Mouse (Mus musculus) intestine, postnatal 0 days (tissue): ENCODE measurements around the gene Syne3. TPM values are rescaled to one million over a fixed set of nuclear protein-coding genes. Genes with fewer than 3 reads are reported as not detected.

Source experiments
- ATAC-seq: fragments of 200-750 bp; cut with Nextera tagmentation; 2 replicates; pipeline ENCODE4 v1.8.0; 2017; ENCODE audit warnings: mild to moderate bottlenecking, moderate TSS enrichment, moderate library complexity
- H3K27ac ChIP-seq: fragments of 300-500 bp; sonication (generic); 2 replicates; pipeline ENCODE4 v1.5.1; 2014; ENCODE audit warnings: mild to moderate bottlenecking, low read depth, low read length, moderate library complexity
- H3K27me3 ChIP-seq: fragments of 300-500 bp; sonication (generic); replicated peaks from 2 replicates; pipeline ENCODE4 v1.6.1; 2014; ENCODE audit warnings: low read length, mixed read lengths; ENCODE audit not compliant: control insufficient read depth, insufficient read depth
- H3K36me3 ChIP-seq: fragments of 300-500 bp; sonication (generic); 2 replicates; pipeline ENCODE4 v1.6.1; 2014; ENCODE audit warnings: mild to moderate bottlenecking, moderate library complexity; ENCODE audit not compliant: control insufficient read depth, insufficient read depth
- H3K4me1 ChIP-seq: fragments of 300-500 bp; sonication (generic); replicated peaks from 2 replicates; pipeline ENCODE4 v1.6.1; 2014; ENCODE audit warnings: antibody characterized with exemption, low read length, mixed read lengths; ENCODE audit not compliant: control insufficient read depth, insufficient read depth
- H3K4me2 ChIP-seq: fragments of 300-500 bp; sonication (generic); replicated peaks from 2 replicates; pipeline ENCODE4 v1.6.1; 2014; ENCODE audit warnings: low read depth, mild to moderate bottlenecking, moderate library complexity
- H3K4me3 ChIP-seq: fragments of 300-500 bp; sonication (generic); 2 replicates; pipeline ENCODE4 v1.5.1; 2014; ENCODE audit warnings: low read depth, low read length
- H3K9ac ChIP-seq: fragments of 300-500 bp; sonication (generic); 2 replicates; pipeline ENCODE4 v1.6.1; 2014; ENCODE audit warnings: mild to moderate bottlenecking, low read depth, low read length
- H3K9me3 ChIP-seq: fragments of 300-500 bp; sonication (generic); 2 replicates; pipeline ENCODE4 v1.6.1; 2016; ENCODE audit warnings: mixed run types; ENCODE audit not compliant: control insufficient read depth
- CTCF ChIP-seq: sonication (generic); IDR thresholded peaks from 2 replicates; pipeline ENCODE4 v1.5.1; 2016; ENCODE audit warnings: low read depth, mild to moderate bottlenecking, control low read depth, antibody characterized with exemption, moderate library complexity
- WGBS: fragments of 180-500 bp; shearing (Covaris S2); extraction: QIAGEN DNeasy Blood & Tissue Kit; methylation state at CpG from one replicate; pipeline ENCODE4 v1.1.7; 2014; 5-methylcytosine and 5-hydroxymethylcytosine counted together
- polyA plus RNA-seq: library from polyadenylated mRNA; unstranded; fragments of >200 nt; fragmentation: Nextera tagmentation; extraction: Ambion mirVana; gene quantifications from 2 replicates; pipeline ENCODE4 v1.2.1, GENCODE M21; 2015

Gene Syne3
- polyA plus RNA-seq, 1 experiment from 2014 or later: 1.8 TPM

- H3K4me2 ChIP-seq: no peak overlapping the region
- no peak overlapping the region for H3K27ac ChIP-seq
- H3K4me1 ChIP-seq: no peaks in the 10 kb centered on the region
- 0 out of 2 replicates have a peak, but pooled peaks cover 6% of the 10 kb centered on the region for H3K27me3 ChIP-seq
- WGBS: 45% methylated on average over 16 of the region's 16 CpGs
- H3K4me3 ChIP-seq: no peak overlapping the region
- 0 out of 2 replicates have a peak, but pooled peaks have one; percentile 12 for ATAC-seq
- TF ChIP-seq CTCF: no peak
- H3K9ac ChIP-seq: no peak overlapping the region
- no peaks in the 10 kb centered on the region for H3K36me3 ChIP-seq
- no peaks in the 10 kb centered on the region for H3K9me3 ChIP-seq
Observed at GRCm38 (mm10) chr12:104896640-104897039, 113.0 kb downstream of the Syne3 start.

DNA sequence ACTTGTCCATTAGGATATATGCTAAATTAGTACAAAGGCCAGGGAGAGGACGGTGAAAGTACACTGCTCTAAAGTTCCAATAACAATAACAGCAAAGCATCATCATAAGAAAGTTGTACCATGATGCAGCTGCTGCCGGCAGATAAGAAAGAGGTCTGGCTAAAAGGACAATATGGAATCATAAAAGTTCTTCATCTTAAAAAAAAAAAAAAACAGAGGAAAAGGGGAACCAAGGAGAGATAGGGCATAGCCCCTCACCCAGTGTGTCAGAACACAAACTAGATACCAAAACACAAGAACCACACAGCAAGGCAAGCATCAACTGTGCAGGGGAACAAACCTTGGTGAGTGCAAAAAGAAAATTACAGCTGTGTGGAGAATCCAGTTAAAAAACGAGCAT, 117.4 kb downstream of the Syne3 start:
- Histone ChIP-seq H3K36me3 (no peaks in the 10 kb centered on the region), H3K9me3 (no peaks in the 10 kb centered on the region), H3K4me2 (no peak overlapping the region), H3K27me3 (peaks cover 6% of the 10 kb centered on the region; the same call in 1 of the 2 replicates), H3K9ac (no peak overlapping the region), H3K4me3 (no peak overlapping the region), H3K4me1 (no peaks in the 10 kb centered on the region), H3K27ac (no peak overlapping the region)
- TF ChIP-seq CTCF: no peak
- WGBS: 94% methylated on average over 3 of the region's 3 CpGs
- ATAC-seq: no peak

- Histone ChIP-seq H3K4me3 (no peak overlapping the region), H3K4me2 (no peak overlapping the region), H3K27ac (no peak overlapping the region), H3K27me3 (peaks cover 6% of the 10 kb centered on the region; the same call in 1 of the 2 replicates), H3K4me1 (no peaks in the 10 kb centered on the region), H3K9me3 (no peaks in the 10 kb centered on the region), H3K36me3 (no peaks in the 10 kb centered on the region), H3K9ac (no peak overlapping the region)
- WGBS: 82% methylated on average over 8 of the region's 8 CpGs
- TF ChIP-seq CTCF: no peak
- no peak for ATAC-seq
Observed at GRCm38 (mm10) chr12:104890066-104890465, 119.5 kb downstream of the Syne3 start.

DNA sequence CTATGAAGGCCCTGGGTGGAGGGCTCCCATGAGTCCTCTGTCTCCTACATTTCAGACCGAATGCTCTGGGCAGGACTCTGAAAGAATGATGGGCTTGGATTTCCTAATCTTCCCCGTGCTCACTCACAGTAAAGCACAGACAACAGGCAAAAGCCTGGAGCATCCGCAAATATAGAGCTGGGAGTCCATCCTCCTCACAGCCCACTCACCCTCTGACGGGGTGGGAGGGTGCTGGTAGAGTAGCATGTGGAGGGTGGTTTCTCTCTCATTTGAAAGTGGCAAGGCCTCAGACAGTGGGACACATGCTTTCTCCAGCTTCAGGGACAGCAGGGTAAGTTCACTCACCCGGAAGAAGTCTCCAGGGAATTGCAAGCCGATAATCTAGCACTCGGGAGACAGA, 123.5 kb downstream of the Syne3 start:
- H3K36me3 ChIP-seq: no peaks in the 10 kb centered on the region
- H3K27me3 ChIP-seq: no peaks in the 10 kb centered on the region; the same call in 1 of the 2 replicates
- no peak overlapping the region for H3K27ac ChIP-seq
- TF ChIP-seq CTCF: no peak
- H3K9ac ChIP-seq: no peak overlapping the region
- WGBS: 88% methylated on average over 7 of the region's 7 CpGs
- ATAC-seq: no peak
- H3K4me3 ChIP-seq: no peak overlapping the region
- no peak overlapping the region for H3K4me2 ChIP-seq
- peaks cover 6% of the 10 kb centered on the region; the same call in 1 of the 2 replicates for H3K4me1 ChIP-seq
- H3K9me3 ChIP-seq: no peaks in the 10 kb centered on the region

DNA sequence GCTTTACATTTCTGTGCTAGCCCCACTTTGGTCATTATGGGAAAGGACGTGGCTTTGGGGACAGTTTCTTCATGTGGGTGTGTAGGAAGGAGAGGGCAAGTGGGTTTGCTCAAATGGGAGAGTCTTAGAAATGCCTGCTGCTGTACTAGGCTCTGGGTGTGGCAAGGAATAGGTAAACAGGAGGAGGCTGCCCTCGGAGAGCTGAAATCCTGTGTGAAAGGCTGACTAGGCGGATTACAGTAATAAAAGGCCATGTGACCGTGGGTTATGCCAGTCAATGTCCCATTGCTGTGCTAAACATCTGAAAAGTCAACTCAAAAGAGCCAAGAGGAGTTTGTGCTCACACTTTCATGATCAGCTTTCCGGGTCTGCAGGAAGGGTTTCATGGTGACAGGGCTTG, 127.1 kb downstream of the Syne3 start:
- H3K27me3 ChIP-seq: no peaks in the 10 kb centered on the region
- WGBS: 32% methylated on average over 5 of the region's 5 CpGs
- H3K36me3 ChIP-seq: no peaks in the 10 kb centered on the region
- no peaks in the 10 kb centered on the region for H3K9me3 ChIP-seq
- peak overlapping the region; percentile 97 for H3K27ac ChIP-seq
- H3K4me1 ChIP-seq: peaks cover 6% of the 10 kb centered on the region; the same call in 1 of the 2 replicates
- H3K9ac ChIP-seq: peak overlapping the region; percentile 34; the same call in 1 of the 2 replicates
- H3K4me2 ChIP-seq: peak overlapping the region; percentile 30; the same call in 1 of the 2 replicates
- no peak for TF ChIP-seq CTCF
- no peak overlapping the region for H3K4me3 ChIP-seq
- peak; percentile 81 for ATAC-seq

DNA sequence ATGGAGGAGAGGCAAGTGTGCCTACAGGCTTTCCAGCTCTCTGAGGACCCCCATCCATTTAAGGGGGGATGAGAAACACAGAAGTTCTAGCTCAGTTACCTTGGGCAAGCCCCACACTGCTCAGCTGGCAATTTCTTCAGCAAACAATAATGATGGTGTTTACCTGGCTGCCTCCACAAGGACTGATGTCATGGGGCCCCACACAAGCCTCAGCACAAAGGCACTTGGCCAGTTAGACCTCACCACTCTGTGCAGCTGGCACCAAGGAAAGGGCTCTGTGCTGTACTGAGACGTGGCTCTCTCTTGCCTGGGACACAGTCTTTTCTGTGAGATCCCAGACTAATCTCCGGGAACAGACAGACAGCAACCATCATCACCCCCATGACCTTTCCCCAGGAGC, 127.5 kb downstream of the Syne3 start:
- Histone ChIP-seq H3K27ac (peak overlapping the region; percentile 97), H3K27me3 (no peaks in the 10 kb centered on the region), H3K9ac (peak overlapping the region; percentile 34; the same call in 1 of the 2 replicates), H3K4me2 (peak overlapping the region; percentile 30; the same call in 1 of the 2 replicates), H3K4me1 (peaks cover 6% of the 10 kb centered on the region; the same call in 1 of the 2 replicates), H3K4me3 (no peak overlapping the region), H3K9me3 (no peaks in the 10 kb centered on the region), H3K36me3 (no peaks in the 10 kb centered on the region)
- no peak for TF ChIP-seq CTCF
- whole genome bisulfite sequencing: 19% methylated on average over 2 of the region's 2 CpGs
- peak; percentile 85 for ATAC-seq
